Mouse (Mus musculus) cortical plate, adult 2 months (tissue): ENCODE measurements around the gene Elmsan1. TPM values are rescaled to one million over a fixed set of nuclear protein-coding genes. Genes with fewer than 3 reads are reported as not detected.

ENCODE experiments used
- H3K27ac ChIP-seq: fragments of 200-500 bp; 2 replicates; pipeline ENCODE4 v1.5.1; 2012; ENCODE audit warnings: low read length, control low read depth, inconsistent platforms; ENCODE audit not compliant: insufficient read depth
- H3K4me1 ChIP-seq: fragments of 200-500 bp; 2 replicates; pipeline ENCODE4 v1.6.1; 2011; ENCODE audit warnings: low read length; ENCODE audit not compliant: control insufficient read depth, insufficient read depth
- H3K4me3 ChIP-seq: fragments of 200-500 bp; 2 replicates; pipeline ENCODE4 v1.5.1; 2011; ENCODE audit warnings: mild to moderate bottlenecking, low read length, control low read depth; ENCODE audit not compliant: insufficient read depth
- CTCF ChIP-seq: fragments of 200-500 bp; IDR thresholded peaks from 2 replicates; pipeline ENCODE4 v1.5.1; 2011; ENCODE audit warnings: mild to moderate bottlenecking, control low read depth, low read length; ENCODE audit not compliant: insufficient read depth; ENCODE audit errors: extremely low read depth
- POLR2A ChIP-seq: fragments of 200-500 bp; IDR thresholded peaks from 2 replicates; pipeline ENCODE4 v1.6.1; 2011; ENCODE audit warnings: mild to moderate bottlenecking, low read length, control low read depth; ENCODE audit not compliant: insufficient read depth; ENCODE audit errors: extremely low read depth
- polyA plus RNA-seq: library from polyadenylated mRNA; depleted of rRNA; stranded (reverse); fragments of >200 nt; gene quantifications from 2 replicates; pipeline ENCODE4 v1.2.3, GENCODE M21; 2012

Elmsan1 gene
- polyA plus RNA-seq, 1 experiment, result 6.9 TPM

GRCm38 (mm10) chr12:84186950-84187349 lies 31.7 kb downstream of the Elmsan1 start:
- H3K27ac ChIP-seq, result no peak overlapping the region
- H3K4me1 ChIP-seq, result peaks cover 17% of the 10 kb centered on the region
- TF ChIP-seq CTCF, result no peak
- no peak overlapping the region for H3K4me3 ChIP-seq

- no peak overlapping the region for H3K27ac ChIP-seq
- peaks cover 17% of the 10 kb centered on the region for H3K4me1 ChIP-seq
- no peak overlapping the region for H3K4me3 ChIP-seq
- TF ChIP-seq CTCF (no peak), POLR2A (no peak)
These were observed 32.1 kb downstream of the Elmsan1 start for GRCm38 (mm10) chr12:84186536-84186935.

DNA sequence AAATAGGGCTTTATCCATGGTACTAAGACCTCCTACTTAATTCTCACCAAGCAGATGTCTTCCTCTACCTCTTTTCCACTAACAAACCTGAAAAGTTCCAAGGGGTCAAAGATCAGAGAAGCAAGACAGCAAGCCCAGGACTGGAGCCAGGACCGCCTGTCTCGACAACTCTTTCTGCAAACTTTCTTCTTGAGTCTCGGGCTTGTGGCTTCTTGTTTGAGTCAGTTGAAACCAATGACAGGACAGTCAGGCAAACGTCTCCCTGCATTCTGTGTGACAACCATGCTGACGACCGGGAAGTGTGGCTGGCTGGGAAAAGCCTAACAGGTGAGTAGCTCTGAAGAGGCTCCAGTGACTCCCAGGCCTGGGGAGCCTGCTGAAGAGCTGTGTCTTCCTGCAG lies 33.1 kb downstream of the Elmsan1 start:
- Histone ChIP-seq H3K4me1 (peaks cover 16% of the 10 kb centered on the region), H3K4me3 (no peak overlapping the region), H3K27ac (no peak overlapping the region)
- TF ChIP-seq POLR2A (no peak), CTCF (no peak)

DNA sequence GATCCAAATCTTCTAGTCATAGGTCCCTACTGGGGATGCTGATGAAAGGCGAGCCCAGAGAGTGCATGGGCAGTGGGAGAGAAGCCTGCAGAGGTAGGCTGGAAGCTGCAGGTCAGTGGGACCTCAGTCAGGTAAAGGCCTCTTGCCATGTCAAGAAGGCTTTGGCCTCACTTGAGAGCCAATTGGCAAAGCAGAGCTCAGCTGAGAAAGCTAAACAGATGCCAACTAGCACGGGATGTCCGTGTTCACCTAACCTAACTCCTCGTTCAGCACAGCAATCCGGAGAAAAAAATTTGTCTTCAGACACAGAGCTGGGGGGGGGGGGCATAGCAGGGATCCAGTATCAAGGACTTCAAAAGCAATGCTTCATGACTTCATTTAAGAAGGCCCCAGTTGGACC lies 33.7 kb downstream of the Elmsan1 start:
- no peak for TF ChIP-seq CTCF
- no peak for TF ChIP-seq POLR2A
- Histone ChIP-seq H3K4me3 (no peak overlapping the region), H3K27ac (no peak overlapping the region), H3K4me1 (peaks cover 15% of the 10 kb centered on the region)

- H3K4me1 ChIP-seq, result peaks cover 3% of the 10 kb centered on the region; the same call in 1 of the 2 replicates
- TF ChIP-seq POLR2A, result no peak
- no peak for TF ChIP-seq CTCF
- H3K27ac ChIP-seq, result no peak overlapping the region
- no peak overlapping the region for H3K4me3 ChIP-seq
These were observed 36.7 kb downstream of the Elmsan1 start for GRCm38 (mm10) chr12:84181999-84182398.

- Histone ChIP-seq H3K4me1 (peaks cover 5% of the 10 kb centered on the region; the same call in 1 of the 2 replicates), H3K27ac (no peak overlapping the region), H3K4me3 (no peak overlapping the region)
- no peak for TF ChIP-seq POLR2A
- no peak for TF ChIP-seq CTCF
These were observed 37.8 kb downstream of the Elmsan1 start for GRCm38 (mm10) chr12:84180701-84181435.

DNA sequence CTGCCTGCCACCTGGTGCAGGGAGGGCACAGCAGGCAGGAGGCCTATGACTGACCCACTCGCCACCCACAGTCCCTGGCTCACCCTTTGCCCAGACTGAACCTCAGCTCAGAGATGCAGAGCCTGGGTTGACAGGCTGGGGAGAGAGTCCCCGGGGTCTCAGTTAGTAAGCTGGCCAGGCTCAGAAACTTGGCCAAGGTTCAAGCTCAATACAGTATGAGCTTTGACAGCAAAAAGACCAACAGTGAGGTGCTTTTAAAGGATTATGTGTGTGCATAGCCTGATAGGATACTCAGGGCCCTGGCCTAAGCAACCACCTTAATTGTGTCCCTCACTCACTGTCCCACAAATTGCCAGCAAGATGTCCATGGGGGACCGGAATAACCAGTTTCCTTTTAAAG lies 38.6 kb downstream of the Elmsan1 start:
- TF ChIP-seq CTCF (no peak), POLR2A (no peak)
- Histone ChIP-seq H3K4me3 (no peak overlapping the region), H3K4me1 (peaks cover 5% of the 10 kb centered on the region; the same call in 1 of the 2 replicates), H3K27ac (no peak overlapping the region)

DNA sequence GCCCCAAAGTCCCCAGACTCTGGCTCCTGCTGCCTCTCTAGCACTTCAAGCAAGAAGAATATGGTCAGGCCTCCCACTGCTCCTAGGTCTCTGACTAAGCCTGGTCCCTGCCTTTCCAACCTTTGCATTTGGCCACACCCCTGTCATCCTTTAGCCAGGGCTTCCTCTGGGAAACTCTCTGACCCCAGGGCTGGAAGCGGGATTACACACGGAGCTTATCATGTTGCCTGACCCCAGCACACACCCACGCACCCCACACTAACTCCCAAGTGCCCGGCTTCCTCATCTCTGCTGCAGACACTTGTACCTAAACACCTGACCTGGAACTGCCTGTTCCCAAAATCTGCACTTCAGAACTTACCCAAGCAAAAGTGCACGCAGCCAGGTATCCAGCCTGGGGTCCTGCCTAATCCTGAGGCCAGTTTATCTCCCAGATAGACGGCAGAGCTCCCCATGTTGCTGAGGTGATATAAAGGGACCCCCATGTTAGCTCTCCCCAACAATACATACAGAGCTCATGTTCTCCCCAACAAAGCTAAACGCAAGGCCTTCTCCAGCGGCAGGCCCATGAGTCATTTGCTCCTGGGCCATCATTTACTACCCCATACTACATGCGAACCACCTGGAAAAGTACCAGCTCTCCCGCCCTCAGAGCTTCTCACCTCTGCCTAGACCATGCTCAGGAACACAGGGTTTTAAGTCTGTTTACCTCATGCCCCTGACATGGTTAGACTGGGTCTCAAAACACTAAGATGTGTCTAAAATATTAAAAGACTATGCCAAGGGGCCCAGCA lies 39.8 kb downstream of the Elmsan1 start:
- Histone ChIP-seq H3K4me3 (no peak overlapping the region), H3K27ac (no peak overlapping the region), H3K4me1 (peaks cover 9% of the 10 kb centered on the region; the same call in 1 of the 2 replicates)
- TF ChIP-seq CTCF (no peak), POLR2A (no peak)

DNA sequence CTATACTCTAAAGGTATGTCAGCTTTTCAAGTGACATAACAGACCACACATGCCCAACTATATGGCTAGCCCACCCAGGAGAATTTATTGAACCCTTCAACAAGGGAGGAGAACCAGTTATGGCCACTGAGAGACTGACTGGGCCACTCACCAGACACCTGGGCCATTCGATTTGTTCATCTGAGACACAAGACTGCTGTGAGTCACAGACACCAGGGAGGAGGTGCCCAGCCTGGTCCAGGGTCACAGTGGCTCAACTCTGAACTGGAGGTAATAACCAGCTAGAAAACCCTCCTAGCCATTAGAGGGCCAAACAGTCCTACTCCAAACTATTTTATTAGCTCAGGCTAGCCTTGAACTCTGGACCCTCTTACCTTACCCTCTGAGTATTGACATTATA lies 40.6 kb downstream of the Elmsan1 start:
- TF ChIP-seq POLR2A, result no peak
- TF ChIP-seq CTCF, result no peak
- Histone ChIP-seq H3K4me1 (peaks cover 9% of the 10 kb centered on the region; the same call in 1 of the 2 replicates), H3K27ac (no peak overlapping the region), H3K4me3 (no peak overlapping the region)
